Mouse (Mus musculus) myocyte (in vitro differentiated cells): ENCODE results near the gene Vmn1r54. TPM values are rescaled to one million over a fixed set of nuclear protein-coding genes. Genes with fewer than 3 reads are reported as not detected.

Experiments used
- H3K27me3 ChIP-seq: one replicate; pipeline ENCODE4 v1.6.1; 2011; ENCODE audit not compliant: control insufficient read depth, insufficient read depth, insufficient read length
- H3K36me3 ChIP-seq: one replicate; pipeline ENCODE4 v1.6.1; 2011; ENCODE audit not compliant: control insufficient read depth, insufficient read depth
- H3K4me2 ChIP-seq: one replicate; pipeline ENCODE4 v1.6.1; 2011; ENCODE audit warnings: low read depth, control low read depth
- H3K4me3 ChIP-seq: one replicate; pipeline ENCODE4 v1.5.1; 2011; ENCODE audit warnings: mild to moderate bottlenecking, control low read depth, moderate library complexity
- H3K79me2 ChIP-seq: one replicate; pipeline ENCODE4 v1.6.1; 2011; ENCODE audit not compliant: control insufficient read depth, insufficient read depth
- H3ac ChIP-seq: one replicate; pipeline ENCODE4 v1.6.1; 2011; ENCODE audit not compliant: control insufficient read depth, insufficient read length
- CEBPB ChIP-seq: IDR thresholded peaks from 2 replicates; pipeline ENCODE4 v1.6.1; 2011; ENCODE audit warnings: mild to moderate bottlenecking, moderate library complexity; ENCODE audit not compliant: poor library complexity, insufficient read depth, severe bottlenecking
- E2F4 ChIP-seq: IDR thresholded peaks from one replicate; pipeline ENCODE4 v1.6.1; 2011; ENCODE audit warnings: mild to moderate bottlenecking, control low read depth, moderate library complexity; ENCODE audit not compliant: insufficient read depth
- MAX ChIP-seq: IDR thresholded peaks from one replicate; pipeline ENCODE4 v1.6.1; 2011; ENCODE audit warnings: low read depth, mild to moderate bottlenecking, control low read depth
- MYOD1 ChIP-seq, 3 experiments: IDR thresholded peaks; one replicate each; pipeline ENCODE4 v1.6.1; 2011; ENCODE audit warnings: control low read depth in 2 of 3, low read depth in 2 of 3, mild to moderate bottlenecking in 2 of 3, moderate library complexity in 1 of 3; ENCODE audit not compliant: insufficient read length in 2 of 3, control insufficient read depth in 1 of 3
- MYOG ChIP-seq, 3 experiments: IDR thresholded peaks; one replicate each; pipeline ENCODE4 v1.6.1; 2011; ENCODE audit warnings: control low read depth in 2 of 3, low read depth in 2 of 3, mild to moderate bottlenecking in 2 of 3; ENCODE audit not compliant: insufficient read length in 2 of 3, control insufficient read depth in 1 of 3, insufficient read depth in 1 of 3
- POLR2A ChIP-seq: IDR thresholded peaks from one replicate; pipeline ENCODE4 v1.6.1; 2011; ENCODE audit warnings: low read depth, mild to moderate bottlenecking, control low read depth, moderate library complexity; ENCODE audit not compliant: insufficient read length
- POLR2AphosphoS2 ChIP-seq: IDR thresholded peaks from one replicate; pipeline ENCODE4 v1.6.1; 2011; ENCODE audit warnings: low read depth, control low read depth; ENCODE audit not compliant: insufficient read length
- REST ChIP-seq: IDR thresholded peaks from one replicate; pipeline ENCODE4 v1.6.1; 2011; ENCODE audit warnings: mild to moderate bottlenecking, control low read depth, moderate library complexity; ENCODE audit not compliant: insufficient read depth, insufficient read length
- SRF ChIP-seq: IDR thresholded peaks from one replicate; pipeline ENCODE4 v1.6.1; 2011; ENCODE audit warnings: low read depth; ENCODE audit not compliant: control insufficient read depth, insufficient read length
- TCF12 ChIP-seq: IDR thresholded peaks from one replicate; pipeline ENCODE4 v1.6.1; 2011; ENCODE audit warnings: mild to moderate bottlenecking, control low read depth; ENCODE audit not compliant: poor library complexity, insufficient read depth, severe bottlenecking
- TCF3 ChIP-seq: IDR thresholded peaks from one replicate; pipeline ENCODE4 v1.6.1; 2011; ENCODE audit warnings: low read depth, control low read depth; ENCODE audit not compliant: insufficient read length
- USF1 ChIP-seq: IDR thresholded peaks from one replicate; pipeline ENCODE4 v1.6.1; 2011; ENCODE audit warnings: low read depth, mild to moderate bottlenecking, control low read depth, moderate library complexity
- polyA plus RNA-seq: library from polyadenylated mRNA; unstranded; fragments of >200 nt; fragmentation: generic; extraction: Trizol; gene quantifications from one replicate; pipeline ENCODE4 v1.2.1, GENCODE M21; 2012; ENCODE audit warnings: missing spikeins

Gene Vmn1r54
- polyA plus RNA-seq, 1 experiment = not detected

- Histone ChIP-seq H3K4me3 (no peak overlapping the region), H3K79me2 (no peaks in the 10 kb centered on the region), H3ac (no peak overlapping the region), H3K4me2 (peak overlapping the region; percentile 36), H3K27me3 (no peaks in the 10 kb centered on the region), H3K36me3 (no peaks in the 10 kb centered on the region)
- no peak for TF ChIP-seq MAX
- no peak for TF ChIP-seq MYOD1 (IDR thresholded peaks at IDR 0.05; ENCODE audit: control insufficient read depth in 1 of 3, insufficient read length in 2 of 3, low read depth in 2 of 3)
- TF ChIP-seq POLR2AphosphoS2 = no peak
- no peak for TF ChIP-seq SRF
- TF ChIP-seq REST = no peak
- no peak for TF ChIP-seq USF1
- TF ChIP-seq E2F4 = no peak
- TF ChIP-seq CEBPB = no peak
- no peak for TF ChIP-seq TCF12
- TF ChIP-seq MYOG (IDR thresholded peaks at IDR 0.05; ENCODE audit: control insufficient read depth in 1 of 3, insufficient read depth in 1 of 3, insufficient read length in 2 of 3, low read depth in 2 of 3) = no peak
- TF ChIP-seq POLR2A = no peak
- TF ChIP-seq TCF3 = no peak
Observed at GRCm38 (mm10) chr6:90317510-90318258, 71.6 kb downstream of the Vmn1r54 start.

GRCm38 (mm10) chr6:90319019-90319418 lies 72.9 kb downstream of the Vmn1r54 start:
- H3K4me2 ChIP-seq = peak overlapping the region; percentile 13
- H3ac ChIP-seq = no peak overlapping the region
- no peak overlapping the region for H3K4me3 ChIP-seq
- no peaks in the 10 kb centered on the region for H3K27me3 ChIP-seq
- no peaks in the 10 kb centered on the region for H3K36me3 ChIP-seq
- H3K79me2 ChIP-seq = no peaks in the 10 kb centered on the region
- TF ChIP-seq REST = no peak
- TF ChIP-seq MYOD1 (IDR thresholded peaks at IDR 0.05; ENCODE audit: control insufficient read depth in 1 of 3, insufficient read length in 2 of 3, low read depth in 2 of 3) = peak in 1 of 3 experiments; percentile 65
- peak in 1 of 3 experiments; percentile 48 for TF ChIP-seq MYOG (IDR thresholded peaks at IDR 0.05; ENCODE audit: control insufficient read depth in 1 of 3, insufficient read depth in 1 of 3, insufficient read length in 2 of 3, low read depth in 2 of 3)
- peak; percentile 30 for TF ChIP-seq TCF12

GRCm38 (mm10) chr6:90319475-90320191 lies 73.5 kb downstream of the Vmn1r54 start:
- Histone ChIP-seq H3K4me3 (no peak overlapping the region), H3K36me3 (no peaks in the 10 kb centered on the region), H3ac (no peak overlapping the region), H3K79me2 (no peaks in the 10 kb centered on the region), H3K4me2 (peak overlapping the region; percentile 18), H3K27me3 (no peaks in the 10 kb centered on the region)
- peak in 2 of 3 experiments; percentile 7 to 58 for TF ChIP-seq MYOG (IDR thresholded peaks at IDR 0.05; ENCODE audit: control insufficient read depth in 1 of 3, insufficient read depth in 1 of 3, insufficient read length in 2 of 3, low read depth in 2 of 3)
- TF ChIP-seq TCF3 = no peak
- TF ChIP-seq E2F4 = no peak
- peak; percentile 31 to 83 (median 49) for TF ChIP-seq MYOD1 (IDR thresholded peaks at IDR 0.05; ENCODE audit: control insufficient read depth in 1 of 3, insufficient read length in 2 of 3, low read depth in 2 of 3)
- TF ChIP-seq POLR2AphosphoS2 = no peak
- TF ChIP-seq REST = no peak
- TF ChIP-seq CEBPB = no peak
- TF ChIP-seq MAX = no peak

GRCm38 (mm10) chr6:90320429-90320828 lies 74.3 kb downstream of the Vmn1r54 start:
- Histone ChIP-seq H3K4me2 (peak overlapping the region; percentile 52), H3K27me3 (no peaks in the 10 kb centered on the region), H3K79me2 (no peaks in the 10 kb centered on the region), H3K36me3 (no peaks in the 10 kb centered on the region), H3ac (no peak overlapping the region), H3K4me3 (no peak overlapping the region)
- TF ChIP-seq TCF12 (no peak), MYOG (IDR thresholded peaks at IDR 0.05; ENCODE audit: control insufficient read depth in 1 of 3, insufficient read depth in 1 of 3, insufficient read length in 2 of 3, low read depth in 2 of 3) (peak in 1 of 3 experiments; percentile 4), POLR2AphosphoS2 (no peak)

Other genes with a start within 250 kb of the Vmn1r54 start
- gene Vmn1r47, start 230.2 kb upstream of the Vmn1r54 start, polyA plus RNA-seq = not detected
- gene Vmn1r48, start 209.5 kb upstream of the Vmn1r54 start, polyA plus RNA-seq = not detected
- gene Vmn1r49, start 167.8 kb upstream of the Vmn1r54 start, polyA plus RNA-seq = not detected
- gene Vmn1r50, start 144.9 kb upstream of the Vmn1r54 start, polyA plus RNA-seq = not detected
- not detected for gene Vmn1r51, start 123.7 kb upstream of the Vmn1r54 start, polyA plus RNA-seq
- gene Vmn1r52, start 71.5 kb upstream of the Vmn1r54 start, polyA plus RNA-seq = not detected
- not detected for gene V1ra8, start 43.5 kb upstream of the Vmn1r54 start, polyA plus RNA-seq
- gene Vmn1r53, start 21.9 kb upstream of the Vmn1r54 start, polyA plus RNA-seq = not detected
- not detected for gene BC048671, start 54.9 kb downstream of the Vmn1r54 start, polyA plus RNA-seq
- gene Chst13, start 78.9 kb downstream of the Vmn1r54 start, polyA plus RNA-seq = 3.9 TPM
- gene Uroc1, start 87.0 kb downstream of the Vmn1r54 start, polyA plus RNA-seq = not detected
- 7.6 TPM for gene Zxdc, start 123.2 kb downstream of the Vmn1r54 start, polyA plus RNA-seq
- gene Cfap100, start 182.5 kb downstream of the Vmn1r54 start, polyA plus RNA-seq = 0.02 TPM
- gene Klf15, start 216.3 kb downstream of the Vmn1r54 start, polyA plus RNA-seq = 1.8 TPM
- 1.1 TPM for gene Aldh1l1, start 240.1 kb downstream of the Vmn1r54 start, polyA plus RNA-seq